Mouse (Mus musculus) olfactory bulb, adult 2 months (tissue): ENCODE measurements at regions not wholly inside any gene's neighbourhood (a gene's known extent, or its start where the extent isn't known, plus 50 kb on each side); places are given as distances from the start of the nearest gene placed in this dataset.

Experiments
- H3K27ac ChIP-seq: fragments of 200-500 bp; 2 replicates; pipeline ENCODE4 v1.5.1; 2012; ENCODE audit warnings: low read depth, low read length; ENCODE audit not compliant: insufficient read depth
- H3K4me1 ChIP-seq: fragments of 200-500 bp; 2 replicates; pipeline ENCODE4 v1.6.1; 2012; ENCODE audit warnings: low read length; ENCODE audit not compliant: control insufficient read depth, insufficient read depth
- H3K4me3 ChIP-seq: fragments of 200-500 bp; 2 replicates; pipeline ENCODE4 v1.5.1; 2012; ENCODE audit warnings: mild to moderate bottlenecking, low read depth, low read length, moderate library complexity; ENCODE audit not compliant: insufficient read depth
- CTCF ChIP-seq: fragments of 200-500 bp; IDR thresholded peaks from 2 replicates; pipeline ENCODE4 v1.5.1; 2012; ENCODE audit warnings: low read depth, mild to moderate bottlenecking, low read length, moderate library complexity; ENCODE audit not compliant: insufficient read depth
- POLR2A ChIP-seq: fragments of 200-500 bp; IDR thresholded peaks from 2 replicates; pipeline ENCODE4 v1.6.1; 2012; ENCODE audit warnings: mild to moderate bottlenecking, low read depth, low read length, moderate library complexity; ENCODE audit not compliant: insufficient read depth
- WGBS: fragments of 180-500 bp; shearing (Covaris S2); methylation state at CpG from one replicate; pipeline ENCODE4 v1.1.7; 2018; 5-methylcytosine and 5-hydroxymethylcytosine counted together

GRCm38 (mm10) chr3:144110331-144111080 lies 94.5 kb downstream of the Lmo4 start:
- no peak for TF ChIP-seq CTCF
- TF ChIP-seq POLR2A, result no peak
- no peaks in the 10 kb centered on the region for H3K4me1 ChIP-seq
- H3K27ac ChIP-seq, result no peak overlapping the region
- whole genome bisulfite sequencing, result 86% methylated on average over 5 of the region's 5 CpGs
- H3K4me3 ChIP-seq, result no peak overlapping the region

GRCm38 (mm10) chr3:144109769-144110168 lies 95.3 kb downstream of the Lmo4 start:
- WGBS, result 88% methylated on average over 2 of the region's 2 CpGs
- Histone ChIP-seq H3K4me1 (no peaks in the 10 kb centered on the region), H3K27ac (no peak overlapping the region), H3K4me3 (no peak overlapping the region)
- TF ChIP-seq CTCF (no peak), POLR2A (no peak)

GRCm38 (mm10) chr3:144108310-144108709 lies 96.7 kb downstream of the Lmo4 start:
- Histone ChIP-seq H3K4me1 (no peaks in the 10 kb centered on the region), H3K27ac (no peak overlapping the region), H3K4me3 (no peak overlapping the region)
- TF ChIP-seq CTCF (no peak), POLR2A (no peak)
- WGBS, result 89% methylated on average over 6 of the region's 6 CpGs

GRCm38 (mm10) chr3:144107664-144108063 lies 97.4 kb downstream of the Lmo4 start:
- 49% methylated on average over 7 of the region's 7 CpGs for WGBS
- H3K27ac ChIP-seq, result no peak overlapping the region

GRCm38 (mm10) chr3:144104366-144104765 lies 100.7 kb downstream of the Lmo4 start:
- no peak overlapping the region for H3K4me3 ChIP-seq
- 87% methylated on average over 4 of the region's 4 CpGs for WGBS
- H3K27ac ChIP-seq, result no peak overlapping the region
- no peaks in the 10 kb centered on the region for H3K4me1 ChIP-seq
- no peak for TF ChIP-seq CTCF
- no peak for TF ChIP-seq POLR2A

More at GRCm38 (mm10) chr3:144107664-144108063, 97.4 kb downstream of the Lmo4 start:
- Histone ChIP-seq H3K4me1 (no peaks in the 10 kb centered on the region), H3K4me3 (no peak overlapping the region)
- TF ChIP-seq POLR2A (no peak), CTCF (no peak)

GRCm38 (mm10) chr3:144099444-144099843 lies 105.6 kb downstream of the Lmo4 start:
- no peak overlapping the region for H3K4me3 ChIP-seq
- peaks cover 4% of the 10 kb centered on the region for H3K4me1 ChIP-seq
- TF ChIP-seq CTCF, result no peak
- TF ChIP-seq POLR2A, result no peak
- H3K27ac ChIP-seq, result no peak overlapping the region
- WGBS, result 76% methylated on average over 2 of the region's 2 CpGs

GRCm38 (mm10) chr3:144098762-144099161 lies 106.3 kb downstream of the Lmo4 start:
- TF ChIP-seq POLR2A (no peak), CTCF (no peak)
- Histone ChIP-seq H3K4me1 (peaks cover 4% of the 10 kb centered on the region), H3K27ac (no peak overlapping the region), H3K4me3 (no peak overlapping the region)
- WGBS, result 72% methylated on average over 8 of the region's 8 CpGs

- Histone ChIP-seq H3K4me3 (no peak overlapping the region), H3K27ac (no peak overlapping the region), H3K4me1 (no peaks in the 10 kb centered on the region)
- WGBS, result 71% methylated on average over 1 of the region's 1 CpGs
- TF ChIP-seq CTCF, result no peak
- no peak for TF ChIP-seq POLR2A
These were observed 113.8 kb downstream of the Lmo4 start for GRCm38 (mm10) chr3:144091231-144091630.

- Histone ChIP-seq H3K4me3 (no peak overlapping the region), H3K27ac (no peak overlapping the region), H3K4me1 (no peaks in the 10 kb centered on the region)
- TF ChIP-seq POLR2A, result no peak
- TF ChIP-seq CTCF, result no peak
- WGBS, result 30% methylated on average over 8 of the region's 8 CpGs
These were observed 115.2 kb downstream of the Lmo4 start for GRCm38 (mm10) chr3:144089790-144090256.

GRCm38 (mm10) chr3:144088261-144088884 lies 116.6 kb downstream of the Lmo4 start:
- no peak overlapping the region for H3K4me3 ChIP-seq
- 87% methylated on average over 18 of the region's 18 CpGs for WGBS
- TF ChIP-seq POLR2A (no peak), CTCF (no peak)

More at GRCm38 (mm10) chr3:144088261-144088884, 116.6 kb downstream of the Lmo4 start:
- no peak overlapping the region for H3K27ac ChIP-seq
- H3K4me1 ChIP-seq, result no peaks in the 10 kb centered on the region
